Mouse (Mus musculus): ENCODE data around the gene Mdga1. TPM values are rescaled to one million over a fixed set of nuclear protein-coding genes. Genes with fewer than 3 reads are reported as not detected.

Gene Mdga1
- polyA plus RNA-seq, 1 experiment from 2014 or later: 10.2 TPM

DNA sequence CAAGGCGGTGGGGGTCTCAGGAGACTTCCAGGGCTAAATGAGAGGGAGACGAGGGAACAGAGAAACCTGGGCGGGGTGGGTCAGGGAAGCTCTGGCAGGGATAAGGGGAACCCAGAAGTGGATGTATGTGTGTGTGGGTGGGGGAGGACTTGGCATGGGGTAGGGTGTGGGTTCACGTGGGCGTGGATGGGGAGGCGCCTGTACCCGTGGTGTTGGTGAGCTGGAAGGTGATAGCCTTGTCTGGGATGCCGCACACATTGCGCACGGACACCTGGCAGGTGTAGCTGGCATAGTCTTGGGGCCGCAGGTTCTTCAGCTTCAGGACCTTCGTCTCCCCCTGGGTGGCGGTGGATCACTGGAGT, 120.5 kb downstream of the Mdga1 start:
- Histone ChIP-seq H3K36me3 (no peaks in the 10 kb centered on the region), H3K4me3 (no peak overlapping the region), H3K4me2 (no peak overlapping the region), H3K9ac (no peak overlapping the region), H3K4me1 (replicated peaks) (peaks cover 16% of the 10 kb centered on the region; the same call in 1 of the 2 replicates), H3K9me3 (no peaks in the 10 kb centered on the region), H3K27me3 (no peaks in the 10 kb centered on the region; the same call in 1 of the 2 replicates), H3K27ac (replicated peaks) (no peak overlapping the region)
- WGBS: 80% methylated on average over 13 of the region's 13 CpGs
- ATAC-seq (ENCODE audit: low read depth): no peak

DNA sequence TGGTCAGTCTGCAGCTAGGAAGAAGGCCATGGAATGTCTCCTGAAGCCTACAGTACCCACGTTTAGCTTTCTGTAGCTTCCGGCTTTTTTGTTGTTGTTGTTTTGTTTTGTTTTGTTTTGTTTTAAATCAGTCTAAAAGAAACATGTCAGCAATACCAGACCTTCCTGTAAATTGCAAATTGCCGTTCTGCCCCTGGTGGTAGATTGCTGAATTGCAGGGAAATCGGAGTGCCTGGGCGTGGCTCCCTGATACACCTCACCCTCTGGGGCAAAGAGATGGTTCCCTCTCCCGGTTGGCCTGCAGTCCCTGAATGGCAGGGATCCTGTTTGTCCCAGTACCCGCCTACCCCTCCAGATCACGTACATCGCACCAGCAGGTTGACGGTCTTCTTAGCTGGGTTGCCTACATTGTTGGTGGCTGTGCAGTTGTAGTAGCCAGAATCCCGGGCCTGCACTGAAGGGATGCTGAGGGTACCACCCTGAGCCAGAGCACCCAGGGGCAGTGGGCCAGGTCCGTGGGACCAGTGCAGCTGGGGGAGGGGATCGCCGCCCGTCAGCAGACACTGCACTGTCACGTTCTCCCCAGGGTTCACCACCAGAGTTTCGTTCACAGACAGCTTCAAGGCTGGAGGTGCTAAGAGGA, 121.0 kb downstream of the Mdga1 start:
- H3K36me3 ChIP-seq: no peaks in the 10 kb centered on the region
- peak; percentile 49; the same call in 1 of the 2 replicates for ATAC-seq (ENCODE audit: low read depth)
- no peak overlapping the region for H3K4me3 ChIP-seq
- H3K27ac ChIP-seq (replicated peaks): no peak overlapping the region
- H3K27me3 ChIP-seq: no peaks in the 10 kb centered on the region; the same call in 1 of the 2 replicates
- H3K9ac ChIP-seq: no peak overlapping the region
- peaks cover 16% of the 10 kb centered on the region; the same call in 1 of the 2 replicates for H3K4me1 ChIP-seq (replicated peaks)
- no peaks in the 10 kb centered on the region for H3K9me3 ChIP-seq
- H3K4me2 ChIP-seq: no peak overlapping the region
- WGBS: 29% methylated on average over 17 of the region's 17 CpGs

DNA sequence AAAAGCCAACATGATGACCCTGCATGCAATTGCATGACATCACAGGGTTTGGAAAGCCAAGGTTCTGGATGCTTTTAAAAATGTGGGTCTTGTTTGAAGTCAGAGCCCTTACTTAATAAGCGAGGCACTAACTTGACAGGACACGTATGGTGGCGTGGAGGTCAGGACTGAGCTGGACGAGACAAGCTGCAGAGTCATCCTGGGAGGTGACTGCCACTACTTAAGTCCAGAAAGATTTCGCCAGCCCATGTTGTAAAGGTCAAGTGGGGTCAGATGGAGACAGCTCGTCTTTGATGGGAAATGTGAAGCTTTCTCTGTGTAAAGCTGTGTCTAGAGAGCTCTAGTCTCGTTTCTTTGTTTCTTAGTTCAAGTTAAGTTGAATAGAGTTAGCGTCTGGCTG, 122.6 kb downstream of the Mdga1 start:
- Histone ChIP-seq H3K4me1 (replicated peaks) (peaks cover 12% of the 10 kb centered on the region), H3K27me3 (peaks cover 5% of the 10 kb centered on the region), H3K4me2 (no peak overlapping the region), H3K27ac (replicated peaks) (no peak overlapping the region), H3K9ac (no peak overlapping the region), H3K9me3 (no peaks in the 10 kb centered on the region), H3K36me3 (no peaks in the 10 kb centered on the region), H3K4me3 (no peak overlapping the region)
- ATAC-seq (ENCODE audit: low read depth): no peak
- 51% methylated on average over 8 of the region's 8 CpGs for WGBS

DNA sequence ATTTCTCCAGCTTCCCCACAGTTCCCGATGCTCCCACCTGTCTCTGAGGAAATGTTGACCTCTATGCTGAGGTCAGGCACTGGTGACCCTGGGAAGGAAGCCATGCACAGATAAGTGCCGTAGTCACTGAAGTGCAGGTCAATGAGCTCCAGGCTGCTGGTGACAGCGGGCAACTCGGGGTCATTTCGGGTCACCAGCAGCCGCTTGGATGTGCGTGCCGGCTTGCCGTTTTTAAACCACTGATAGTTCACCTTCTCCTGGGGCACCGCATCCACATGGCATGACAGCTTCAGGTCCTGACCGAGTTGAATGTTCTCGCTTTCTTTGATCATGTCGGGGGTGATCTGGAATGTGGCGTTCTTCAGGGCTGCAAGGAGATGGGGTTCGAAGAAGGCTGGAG, 123.6 kb downstream of the Mdga1 start:
- no peak overlapping the region for H3K9ac ChIP-seq
- no peak overlapping the region for H3K27ac ChIP-seq (replicated peaks)

GRCm38 (mm10) chr17:29844949-29845348, 124.9 kb downstream of the Mdga1 start:
- H3K4me2 ChIP-seq: no peak overlapping the region
- no peak for ATAC-seq (ENCODE audit: low read depth)
- no peaks in the 10 kb centered on the region for H3K36me3 ChIP-seq
- peaks cover 5% of the 10 kb centered on the region for H3K27me3 ChIP-seq
- WGBS: 89% methylated on average over 6 of the region's 6 CpGs
- H3K9ac ChIP-seq: no peak overlapping the region
- H3K4me3 ChIP-seq: no peak overlapping the region
- no peaks in the 10 kb centered on the region for H3K9me3 ChIP-seq
- H3K4me1 ChIP-seq (replicated peaks): peaks cover 21% of the 10 kb centered on the region
- H3K27ac ChIP-seq (replicated peaks): no peak overlapping the region

More for the DNA sequence above, 123.6 kb downstream of the Mdga1 start:
- 70% methylated on average over 15 of the region's 15 CpGs for WGBS
- H3K4me2 ChIP-seq: no peak overlapping the region
- H3K4me1 ChIP-seq (replicated peaks): peaks cover 20% of the 10 kb centered on the region
- peaks cover 5% of the 10 kb centered on the region for H3K27me3 ChIP-seq
- no peaks in the 10 kb centered on the region for H3K9me3 ChIP-seq
- no peaks in the 10 kb centered on the region for H3K36me3 ChIP-seq
- no peak for ATAC-seq (ENCODE audit: low read depth)
- H3K4me3 ChIP-seq: no peak overlapping the region

- Histone ChIP-seq H3K27me3 (peaks cover 5% of the 10 kb centered on the region), H3K36me3 (no peaks in the 10 kb centered on the region), H3K4me3 (no peak overlapping the region), H3K9ac (no peak overlapping the region), H3K4me1 (replicated peaks) (peaks cover 28% of the 10 kb centered on the region), H3K4me2 (no peak overlapping the region), H3K9me3 (no peaks in the 10 kb centered on the region), H3K27ac (replicated peaks) (no peak overlapping the region)
- 86% methylated on average over 7 of the region's 7 CpGs for WGBS
- no peak for ATAC-seq (ENCODE audit: low read depth)
These were observed 126.3 kb downstream of the Mdga1 start for GRCm38 (mm10) chr17:29843419-29844162.

DNA sequence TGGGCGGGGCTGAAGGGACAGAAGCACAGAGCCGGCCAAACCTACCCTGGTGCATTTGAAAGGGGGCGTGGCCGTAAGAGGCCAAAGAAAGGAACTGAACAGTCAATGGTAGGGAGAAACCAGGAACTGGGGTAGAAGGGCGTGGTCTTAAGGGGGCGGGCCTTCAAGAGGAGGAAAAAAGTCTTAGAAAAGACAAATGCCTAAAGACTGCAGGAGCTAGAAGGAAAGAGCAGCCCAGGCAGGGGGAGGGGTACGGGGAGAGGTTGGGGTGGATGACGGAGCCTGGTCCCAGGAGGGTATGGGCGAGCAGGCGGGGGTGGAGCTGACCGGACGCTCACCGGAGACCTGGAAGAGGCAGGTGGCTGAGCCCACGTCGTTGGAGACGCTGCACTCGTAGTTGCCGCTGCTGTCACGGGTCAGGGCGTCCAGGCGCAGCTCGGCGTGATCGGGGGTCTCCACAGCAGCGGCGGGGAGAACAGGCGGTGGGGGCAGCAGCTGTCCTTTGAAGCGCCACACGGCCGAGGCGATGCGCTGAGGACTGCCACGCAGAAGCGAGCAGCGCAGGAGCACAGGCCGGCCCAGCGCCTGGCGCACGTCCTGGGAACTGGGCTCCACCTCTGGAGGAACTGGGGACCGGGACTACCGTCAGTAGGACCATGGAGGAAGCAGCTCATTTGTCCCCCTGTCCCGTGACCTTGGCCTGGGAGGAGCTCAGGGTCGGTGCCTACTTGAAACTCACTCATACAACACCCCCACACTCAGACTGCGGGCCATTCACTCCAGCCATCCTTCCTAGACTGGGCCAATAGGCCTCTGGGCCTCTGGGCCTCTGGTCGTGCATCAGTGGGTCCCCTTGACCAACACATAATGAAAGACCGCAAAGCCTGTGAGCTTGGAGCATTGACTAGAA, 127.9 kb downstream of the Mdga1 start:
- Histone ChIP-seq H3K36me3 (no peaks in the 10 kb centered on the region; the same call in 1 of the 2 replicates), H3K27ac (replicated peaks) (no peak overlapping the region), H3K4me1 (replicated peaks) (peaks cover 42% of the 10 kb centered on the region), H3K4me3 (peak overlapping the region; percentile 36), H3K9ac (peak overlapping the region; percentile 68), H3K4me2 (peak overlapping the region; percentile 73), H3K27me3 (peaks cover 5% of the 10 kb centered on the region), H3K9me3 (no peaks in the 10 kb centered on the region)
- WGBS: 5% methylated on average over 46 of the region's 46 CpGs
- peak; percentile 32; the same call in 1 of the 2 replicates for ATAC-seq (ENCODE audit: low read depth)

- peak; percentile 16; the same call in 1 of the 2 replicates for ATAC-seq (ENCODE audit: low read depth)
- 24% methylated on average over 3 of the region's 3 CpGs for WGBS
- Histone ChIP-seq H3K27ac (replicated peaks) (peak overlapping the region; percentile 49; the same call in 1 of the 2 replicates), H3K9ac (no peak overlapping the region), H3K27me3 (peaks cover 5% of the 10 kb centered on the region), H3K36me3 (no peaks in the 10 kb centered on the region; the same call in 1 of the 2 replicates), H3K9me3 (no peaks in the 10 kb centered on the region), H3K4me2 (no peak overlapping the region), H3K4me1 (replicated peaks) (peaks cover 56% of the 10 kb centered on the region), H3K4me3 (no peak overlapping the region)
These were observed 131.9 kb downstream of the Mdga1 start for GRCm38 (mm10) chr17:29838029-29838428.

DNA sequence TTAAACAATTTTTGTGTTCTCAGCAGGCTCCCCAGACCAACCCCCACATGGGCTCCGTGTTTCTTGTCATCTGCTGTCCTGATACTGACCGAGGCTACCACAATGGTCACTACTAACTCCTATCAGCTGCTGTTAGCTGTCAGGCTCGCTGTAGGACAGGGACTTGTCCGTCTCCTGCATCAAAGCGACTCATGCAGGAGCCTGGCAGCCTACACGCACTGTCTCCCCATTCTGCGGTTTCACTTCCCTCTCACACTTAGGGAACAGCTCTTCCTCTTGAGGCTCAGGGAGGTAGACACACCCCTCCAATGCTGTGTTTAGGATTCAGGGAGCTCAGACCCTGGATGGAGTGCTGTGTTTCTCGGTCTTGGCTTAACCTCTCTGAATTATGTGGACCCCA, 132.4 kb downstream of the Mdga1 start:
- 71% methylated on average over 8 of the region's 8 CpGs for WGBS

GRCm38 (mm10) chr17:29834768-29835167, 135.1 kb downstream of the Mdga1 start:
- no peak overlapping the region for H3K4me3 ChIP-seq
- peak; percentile 19 for ATAC-seq (ENCODE audit: low read depth)
- no peak overlapping the region for H3K4me2 ChIP-seq
- H3K9ac ChIP-seq: no peak overlapping the region
- peaks cover 7% of the 10 kb centered on the region for H3K36me3 ChIP-seq
- 41% methylated on average over 7 of the region's 7 CpGs for WGBS
- H3K4me1 ChIP-seq (replicated peaks): peaks cover 41% of the 10 kb centered on the region
- no peaks in the 10 kb centered on the region for H3K27me3 ChIP-seq
- peak overlapping the region; percentile 64 for H3K27ac ChIP-seq (replicated peaks)
- no peaks in the 10 kb centered on the region for H3K9me3 ChIP-seq

More for the DNA sequence above, 132.4 kb downstream of the Mdga1 start:
- Histone ChIP-seq H3K4me1 (replicated peaks) (peaks cover 53% of the 10 kb centered on the region), H3K27me3 (no peaks in the 10 kb centered on the region), H3K9me3 (no peaks in the 10 kb centered on the region), H3K27ac (replicated peaks) (peak overlapping the region; percentile 49; the same call in 1 of the 2 replicates), H3K4me3 (no peak overlapping the region), H3K9ac (no peak overlapping the region), H3K36me3 (no peaks in the 10 kb centered on the region; the same call in 1 of the 2 replicates), H3K4me2 (no peak overlapping the region)
- no peak for ATAC-seq (ENCODE audit: low read depth)

- no peaks in the 10 kb centered on the region for H3K27me3 ChIP-seq
- H3K36me3 ChIP-seq: peaks cover 7% of the 10 kb centered on the region
- ATAC-seq (ENCODE audit: low read depth): peak; percentile 47; the same call in 1 of the 2 replicates
- no peak overlapping the region for H3K4me3 ChIP-seq
- H3K4me2 ChIP-seq: no peak overlapping the region
- WGBS: 35% methylated on average over 9 of the region's 9 CpGs
- peak overlapping the region; percentile 64 for H3K27ac ChIP-seq (replicated peaks)
- peaks cover 38% of the 10 kb centered on the region for H3K4me1 ChIP-seq (replicated peaks)
- no peaks in the 10 kb centered on the region for H3K9me3 ChIP-seq
- H3K9ac ChIP-seq: no peak overlapping the region
These were observed 135.6 kb downstream of the Mdga1 start for GRCm38 (mm10) chr17:29834333-29834732.

Measured in neural tube, embryonic 13.5 days (tissue).